Mouse (Mus musculus): ENCODE measurements around the gene Nr1h4. TPM values are rescaled to one million over a fixed set of nuclear protein-coding genes. Genes with fewer than 3 reads are reported as not detected.
"Not testable (repeated sequence)": the region's sequence is repeated elsewhere in the genome, so short reads cannot be mapped to it uniquely, and the experiment has no call there.

The Nr1h4 gene
- polyA plus RNA-seq, 1 experiment from 2014 or later: 0.27 TPM

DNA sequence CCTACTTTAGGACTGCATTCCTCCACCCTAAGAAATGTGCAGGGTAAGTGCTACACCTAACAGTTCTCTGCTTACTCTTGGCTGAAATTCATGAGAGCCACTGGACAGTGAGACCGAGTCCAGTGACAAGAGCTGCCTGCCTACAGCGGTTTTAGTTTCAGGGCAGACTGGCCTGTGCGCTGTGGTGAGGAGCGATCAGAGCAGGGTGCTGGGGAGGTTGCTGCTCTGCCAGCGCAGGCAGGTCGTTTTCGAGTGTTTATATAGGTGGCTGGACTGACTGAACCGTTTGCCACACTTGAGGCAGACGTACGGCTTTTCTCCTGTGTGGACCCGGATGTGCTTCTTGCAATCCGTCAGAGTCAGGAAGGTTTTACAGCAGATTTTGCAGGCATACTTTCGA lies 21.5 kb upstream of the Nr1h4 start:
- not testable (repeated sequence) for H3K4me3 ChIP-seq (ENCODE audit: low read depth, low read length); H3K27me3 ChIP-seq (ENCODE audit: control insufficient read depth, insufficient read depth, low read length); H3K9me3 ChIP-seq (ENCODE audit: control insufficient read depth, low read length); H3K36me3 ChIP-seq (ENCODE audit: control insufficient read depth, insufficient read depth, low read length); DNase-seq (ENCODE audit: low spot score, missing footprints); H3K4me2 ChIP-seq; H3K9ac ChIP-seq (ENCODE audit: low read length); ATAC-seq (ENCODE audit: low FRiP score); H3K4me1 ChIP-seq (ENCODE audit: control insufficient read depth, insufficient read depth, low read length); H3K27ac ChIP-seq (ENCODE audit: low read depth, low read length)
- 84% methylated on average over 13 of the region's 13 CpGs for WGBS

DNA sequence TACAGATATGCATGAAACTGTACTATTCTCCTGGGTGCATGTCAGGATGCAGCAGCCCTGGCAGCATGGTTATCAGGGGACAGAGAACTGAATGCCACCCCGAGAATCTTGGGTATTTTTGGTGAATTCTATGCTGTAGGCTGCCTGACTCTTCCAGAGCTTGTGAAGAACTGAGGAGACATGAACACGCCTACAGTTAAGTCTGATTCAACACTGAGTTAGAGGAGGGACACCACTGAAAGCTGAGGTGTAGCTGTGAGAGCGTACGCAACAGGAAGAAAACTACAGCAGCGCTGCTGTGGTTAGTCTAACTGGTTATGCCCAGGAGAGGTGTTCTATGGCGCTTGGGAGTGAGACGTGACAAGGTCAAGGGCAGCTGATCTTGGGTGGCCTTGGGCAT lies 20.5 kb upstream of the Nr1h4 start:
- 84% methylated on average over 7 of the region's 7 CpGs for WGBS
- not testable (repeated sequence) for H3K27ac ChIP-seq (ENCODE audit: low read depth, low read length); H3K9ac ChIP-seq (ENCODE audit: low read length); H3K4me3 ChIP-seq (ENCODE audit: low read depth, low read length); H3K36me3 ChIP-seq (ENCODE audit: control insufficient read depth, insufficient read depth, low read length); DNase-seq (ENCODE audit: low spot score, missing footprints); ATAC-seq (ENCODE audit: low FRiP score); H3K4me1 ChIP-seq (ENCODE audit: control insufficient read depth, insufficient read depth, low read length); H3K27me3 ChIP-seq (ENCODE audit: control insufficient read depth, insufficient read depth, low read length); H3K9me3 ChIP-seq (ENCODE audit: control insufficient read depth, low read length); H3K4me2 ChIP-seq

DNA sequence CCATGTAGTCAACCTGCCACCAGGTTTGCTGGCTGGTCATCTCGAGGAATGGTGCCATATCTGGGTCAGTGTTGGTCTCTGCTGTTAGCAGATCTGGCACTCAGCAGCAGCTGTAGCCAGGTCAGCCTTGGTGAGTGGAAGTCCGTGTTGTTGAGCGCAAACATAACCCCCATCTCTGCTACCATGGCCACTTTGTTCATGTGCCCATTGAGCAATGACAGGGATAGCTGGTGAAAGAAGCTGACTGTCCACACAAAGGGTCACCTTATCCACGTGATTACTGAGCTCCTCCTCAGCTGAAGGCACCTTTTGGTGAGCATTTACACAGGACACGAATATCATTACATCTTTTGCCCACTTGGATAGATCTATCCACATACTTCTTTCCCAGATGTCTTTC lies 19.6 kb upstream of the Nr1h4 start:
- no peak for DNase-seq (ENCODE audit: low spot score, missing footprints)
- no peaks in the 10 kb centered on the region for H3K27me3 ChIP-seq (ENCODE audit: control insufficient read depth, insufficient read depth, low read length)
- 85% methylated on average over 5 of the region's 5 CpGs for WGBS

DNA sequence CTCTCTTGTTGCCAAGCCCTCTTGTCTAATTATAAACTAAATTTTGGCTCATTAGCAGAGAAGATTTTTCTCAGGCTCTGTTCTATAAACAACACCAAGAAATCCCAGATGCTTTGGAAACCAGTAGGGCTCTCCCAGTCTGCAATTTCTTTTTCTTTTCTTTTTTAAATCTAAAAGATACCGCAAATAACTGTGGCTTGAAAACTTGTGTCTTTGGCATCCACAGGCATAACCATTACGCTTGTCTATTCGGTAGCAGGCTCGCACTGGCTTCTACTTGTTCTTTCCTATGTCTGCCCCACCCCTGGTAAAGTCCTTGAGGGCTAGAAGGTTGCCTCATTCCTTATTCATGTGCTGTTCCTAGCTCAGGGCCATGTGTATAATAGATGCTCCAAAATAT lies 18.3 kb upstream of the Nr1h4 start:
- WGBS: 89% methylated on average over 4 of the region's 4 CpGs
- Histone ChIP-seq H3K27ac (ENCODE audit: low read depth, low read length) (no peak overlapping the region), H3K4me3 (ENCODE audit: low read depth, low read length) (no peak overlapping the region), H3K4me1 (ENCODE audit: control insufficient read depth, insufficient read depth, low read length) (no peaks in the 10 kb centered on the region), H3K36me3 (ENCODE audit: control insufficient read depth, insufficient read depth, low read length) (no peaks in the 10 kb centered on the region), H3K9ac (ENCODE audit: low read length) (no peak overlapping the region), H3K9me3 (ENCODE audit: control insufficient read depth, low read length) (no peaks in the 10 kb centered on the region), H3K4me2 (no peak overlapping the region), H3K27me3 (ENCODE audit: control insufficient read depth, insufficient read depth, low read length) (no peaks in the 10 kb centered on the region)
- ATAC-seq (ENCODE audit: low FRiP score): no peak
- no peak for DNase-seq (ENCODE audit: low spot score, missing footprints)

More for the DNA sequence above, 19.6 kb upstream of the Nr1h4 start:
- H3K36me3 ChIP-seq (ENCODE audit: control insufficient read depth, insufficient read depth, low read length): no peaks in the 10 kb centered on the region
- no peaks in the 10 kb centered on the region for H3K9me3 ChIP-seq (ENCODE audit: control insufficient read depth, low read length)
- no peak overlapping the region for H3K4me3 ChIP-seq (ENCODE audit: low read depth, low read length)
- H3K4me1 ChIP-seq (ENCODE audit: control insufficient read depth, insufficient read depth, low read length): no peaks in the 10 kb centered on the region
- H3K27ac ChIP-seq (ENCODE audit: low read depth, low read length): no peak overlapping the region
- no peak overlapping the region for H3K4me2 ChIP-seq
- no peak overlapping the region for H3K9ac ChIP-seq (ENCODE audit: low read length)
- no peak for ATAC-seq (ENCODE audit: low FRiP score)

DNA sequence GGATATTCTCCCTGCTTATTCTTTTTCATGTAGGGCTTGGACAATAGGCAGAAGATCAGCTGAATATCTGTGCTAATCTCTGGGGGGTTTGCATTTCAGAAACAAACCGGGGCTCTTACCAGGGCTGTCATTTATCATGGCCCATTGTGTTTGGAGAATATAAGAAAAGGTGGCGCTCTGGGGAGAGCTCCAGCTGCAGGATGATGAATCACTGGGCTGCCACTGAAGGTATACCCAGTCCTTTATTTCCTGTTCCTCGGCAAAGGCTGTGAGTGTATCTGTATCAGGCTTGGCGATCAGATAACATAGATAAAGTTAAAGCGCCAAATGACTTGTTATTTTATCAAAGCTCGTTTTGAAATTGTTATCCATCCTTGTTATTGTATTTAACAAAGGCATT lies 14.6 kb upstream of the Nr1h4 start:
- Histone ChIP-seq H3K27ac (ENCODE audit: low read depth, low read length) (no peak overlapping the region), H3K36me3 (ENCODE audit: control insufficient read depth, insufficient read depth, low read length) (no peaks in the 10 kb centered on the region), H3K4me2 (no peak overlapping the region), H3K4me3 (ENCODE audit: low read depth, low read length) (no peak overlapping the region), H3K9me3 (ENCODE audit: control insufficient read depth, low read length) (no peaks in the 10 kb centered on the region), H3K27me3 (ENCODE audit: control insufficient read depth, insufficient read depth, low read length) (no peaks in the 10 kb centered on the region), H3K4me1 (ENCODE audit: control insufficient read depth, insufficient read depth, low read length) (no peaks in the 10 kb centered on the region), H3K9ac (ENCODE audit: low read length) (no peak overlapping the region)
- no peak for DNase-seq (ENCODE audit: low spot score, missing footprints)
- 72% methylated on average over 6 of the region's 6 CpGs for WGBS
- ATAC-seq (ENCODE audit: low FRiP score): no peak

DNA sequence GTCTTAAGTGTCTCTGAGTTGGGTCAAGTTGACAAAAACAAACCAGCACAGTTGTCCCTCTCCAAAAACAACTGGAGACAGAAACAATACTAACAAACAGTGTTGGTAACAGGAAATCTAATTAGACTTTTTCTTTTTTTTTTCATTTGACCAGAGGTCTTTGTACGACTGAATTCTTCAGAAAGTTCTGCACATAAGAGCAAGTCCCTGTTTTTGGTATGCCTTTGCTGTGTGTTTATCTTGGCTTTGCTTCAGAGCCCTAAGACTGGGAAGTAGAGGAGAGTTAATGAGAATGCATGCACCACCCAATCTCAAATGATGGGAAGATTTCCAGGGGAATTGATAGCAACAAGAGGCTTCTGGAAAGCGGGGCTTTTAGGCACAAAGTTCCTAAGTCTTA lies 13.6 kb upstream of the Nr1h4 start:
- no peak overlapping the region for H3K27ac ChIP-seq (ENCODE audit: low read depth, low read length)
- 80% methylated on average over 2 of the region's 2 CpGs for WGBS
- no peak for DNase-seq (ENCODE audit: low spot score, missing footprints)

DNA sequence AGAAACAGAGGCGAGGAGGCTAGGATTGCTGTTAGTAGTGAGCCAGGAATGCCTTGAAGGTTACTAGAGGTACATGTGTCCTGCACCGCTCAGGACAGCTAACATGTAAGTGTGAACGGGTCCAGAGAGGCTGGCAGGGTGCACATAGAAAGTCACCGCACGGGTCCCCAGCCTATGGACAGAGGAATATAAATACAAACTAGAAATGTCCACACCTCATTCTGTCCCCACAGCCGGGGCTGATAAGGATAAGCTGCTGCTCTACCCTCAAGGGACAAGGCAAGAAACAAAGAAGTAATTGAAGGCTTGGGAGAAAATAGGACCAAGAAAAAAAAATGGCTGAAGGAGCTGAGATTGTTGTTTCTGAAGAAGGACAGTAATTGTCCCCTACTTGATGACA lies 10.5 kb upstream of the Nr1h4 start:
- Histone ChIP-seq H3K27ac (ENCODE audit: low read depth, low read length) (no peak overlapping the region), H3K36me3 (ENCODE audit: control insufficient read depth, insufficient read depth, low read length) (no peaks in the 10 kb centered on the region), H3K27me3 (ENCODE audit: control insufficient read depth, insufficient read depth, low read length) (no peaks in the 10 kb centered on the region), H3K9ac (ENCODE audit: low read length) (no peak overlapping the region), H3K9me3 (ENCODE audit: control insufficient read depth, low read length) (no peaks in the 10 kb centered on the region), H3K4me3 (ENCODE audit: low read depth, low read length) (no peak overlapping the region), H3K4me2 (no peak overlapping the region), H3K4me1 (ENCODE audit: control insufficient read depth, insufficient read depth, low read length) (no peaks in the 10 kb centered on the region)
- DNase-seq (ENCODE audit: low spot score, missing footprints): no peak
- WGBS: 79% methylated on average over 6 of the region's 6 CpGs
- ATAC-seq (ENCODE audit: low FRiP score): no peak

More for the DNA sequence above, 13.6 kb upstream of the Nr1h4 start:
- ATAC-seq (ENCODE audit: low FRiP score): no peak
- H3K4me1 ChIP-seq (ENCODE audit: control insufficient read depth, insufficient read depth, low read length): no peaks in the 10 kb centered on the region
- H3K9me3 ChIP-seq (ENCODE audit: control insufficient read depth, low read length): no peaks in the 10 kb centered on the region
- no peaks in the 10 kb centered on the region for H3K36me3 ChIP-seq (ENCODE audit: control insufficient read depth, insufficient read depth, low read length)
- H3K9ac ChIP-seq (ENCODE audit: low read length): no peak overlapping the region
- no peak overlapping the region for H3K4me2 ChIP-seq
- no peaks in the 10 kb centered on the region for H3K27me3 ChIP-seq (ENCODE audit: control insufficient read depth, insufficient read depth, low read length)
- H3K4me3 ChIP-seq (ENCODE audit: low read depth, low read length): no peak overlapping the region

DNA sequence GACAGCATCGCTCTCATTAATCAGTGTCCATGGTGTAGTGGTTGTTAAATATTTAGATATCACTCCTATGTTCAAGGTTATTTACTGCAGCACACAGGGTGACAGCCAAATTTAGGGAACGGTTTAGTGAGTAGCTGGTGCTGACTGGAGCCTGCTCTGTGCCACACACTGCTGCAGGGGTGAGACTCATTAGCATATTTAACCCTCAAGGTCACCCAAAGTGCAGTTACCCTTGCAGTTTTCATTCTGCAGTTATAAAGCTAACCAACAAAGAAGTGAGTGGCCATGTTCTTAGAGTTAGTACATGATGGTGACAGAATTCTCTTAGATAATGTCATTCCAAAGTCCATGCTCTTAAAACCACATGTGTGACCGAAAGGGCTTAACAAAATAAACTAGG lies 8.9 kb upstream of the Nr1h4 start:
- H3K4me1 ChIP-seq (ENCODE audit: control insufficient read depth, insufficient read depth, low read length): no peaks in the 10 kb centered on the region
- DNase-seq (ENCODE audit: low spot score, missing footprints) (no peak), ATAC-seq (ENCODE audit: low FRiP score) (no peak)
- H3K36me3 ChIP-seq (ENCODE audit: control insufficient read depth, insufficient read depth, low read length): no peaks in the 10 kb centered on the region
- H3K9ac ChIP-seq (ENCODE audit: low read length): no peak overlapping the region
- H3K4me3 ChIP-seq (ENCODE audit: low read depth, low read length): no peak overlapping the region
- no peaks in the 10 kb centered on the region for H3K27me3 ChIP-seq (ENCODE audit: control insufficient read depth, insufficient read depth, low read length)
- 88% methylated on average over 3 of the region's 3 CpGs for WGBS
- no peak overlapping the region for H3K27ac ChIP-seq (ENCODE audit: low read depth, low read length)
- no peaks in the 10 kb centered on the region for H3K9me3 ChIP-seq (ENCODE audit: control insufficient read depth, low read length)
- no peak overlapping the region for H3K4me2 ChIP-seq

DNA sequence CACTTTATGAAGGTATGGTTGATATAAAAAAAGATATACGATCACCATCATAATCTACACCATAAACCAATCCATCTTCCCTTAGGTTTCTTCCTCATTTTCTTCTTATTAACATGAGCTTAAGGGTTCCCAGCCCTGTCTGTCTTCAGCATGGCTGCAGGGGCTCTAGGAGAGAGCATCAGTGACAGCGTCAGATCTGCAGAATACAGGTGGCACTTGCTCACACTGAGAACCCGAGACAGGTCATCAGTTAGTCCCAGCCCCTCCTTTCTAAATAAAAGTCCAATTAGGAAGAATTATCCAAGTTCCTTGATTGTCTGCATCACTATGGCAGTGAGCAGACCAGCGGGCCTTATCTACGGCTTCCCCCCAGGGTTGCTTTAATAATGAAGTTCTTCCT lies 934 bp downstream of the Nr1h4 start:
- H3K4me1 ChIP-seq (ENCODE audit: control insufficient read depth, insufficient read depth, low read length): no peaks in the 10 kb centered on the region
- no peaks in the 10 kb centered on the region for H3K36me3 ChIP-seq (ENCODE audit: control insufficient read depth, insufficient read depth, low read length)
- 88% methylated on average over 5 of the region's 5 CpGs for WGBS
- ATAC-seq (ENCODE audit: low FRiP score) (no peak), DNase-seq (ENCODE audit: low spot score, missing footprints) (no peak)
- H3K27me3 ChIP-seq (ENCODE audit: control insufficient read depth, insufficient read depth, low read length): no peaks in the 10 kb centered on the region
- H3K9ac ChIP-seq (ENCODE audit: low read length): no peak overlapping the region
- H3K4me3 ChIP-seq (ENCODE audit: low read depth, low read length): no peak overlapping the region
- H3K27ac ChIP-seq (ENCODE audit: low read depth, low read length): no peak overlapping the region
- no peaks in the 10 kb centered on the region for H3K9me3 ChIP-seq (ENCODE audit: control insufficient read depth, low read length)
- H3K4me2 ChIP-seq: no peak overlapping the region

DNA sequence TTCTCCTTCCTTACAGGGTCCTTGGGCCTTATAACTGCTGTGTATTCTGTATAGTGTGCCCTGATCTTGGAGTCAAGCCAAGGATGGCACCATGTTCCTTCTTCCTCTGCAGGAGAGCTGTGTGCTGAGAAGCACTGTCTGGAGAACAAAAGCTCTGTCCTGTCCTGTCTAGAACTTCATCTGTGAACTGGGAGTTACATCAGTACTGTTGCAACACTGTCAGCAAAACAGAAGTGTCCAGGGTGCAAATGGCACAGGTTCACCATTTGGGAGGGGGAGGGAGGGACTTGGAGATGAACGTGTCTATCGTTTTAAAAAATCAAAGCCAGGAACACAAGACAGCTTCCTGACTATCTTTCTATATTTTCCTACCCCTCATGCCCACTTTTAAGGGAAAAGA lies 1.4 kb downstream of the Nr1h4 start:
- H3K9me3 ChIP-seq (ENCODE audit: control insufficient read depth, low read length): no peaks in the 10 kb centered on the region
- no peaks in the 10 kb centered on the region for H3K36me3 ChIP-seq (ENCODE audit: control insufficient read depth, insufficient read depth, low read length)
- H3K4me3 ChIP-seq (ENCODE audit: low read depth, low read length): no peak overlapping the region
- no peaks in the 10 kb centered on the region for H3K4me1 ChIP-seq (ENCODE audit: control insufficient read depth, insufficient read depth, low read length)
- no peak overlapping the region for H3K27ac ChIP-seq (ENCODE audit: low read depth, low read length)
- WGBS: 89% methylated on average over 2 of the region's 2 CpGs
- no peak overlapping the region for H3K4me2 ChIP-seq
- H3K27me3 ChIP-seq (ENCODE audit: control insufficient read depth, insufficient read depth, low read length): no peaks in the 10 kb centered on the region
- ATAC-seq (ENCODE audit: low FRiP score) (no peak), DNase-seq (ENCODE audit: low spot score, missing footprints) (no peak)
- H3K9ac ChIP-seq (ENCODE audit: low read length): no peak overlapping the region

All from midbrain, embryonic 11.5 days (tissue).